Mouse (Mus musculus) CH12.LX (cell line): ENCODE measurements around the gene Stk39. TPM values are rescaled to one million over a fixed set of nuclear protein-coding genes. Genes with fewer than 3 reads are reported as not detected.

Source experiments
- DNase-seq: peaks from one replicate; pipeline ENCODE4 v3.0.0-alpha.2; 2013; ENCODE audit errors: extremely low read depth
- H3K27ac ChIP-seq: 2 replicates; pipeline ENCODE4 v1.5.1; 2012; ENCODE audit warnings: low read depth, mild to moderate bottlenecking, control low read depth, moderate library complexity; ENCODE audit not compliant: insufficient read depth
- H3K27me3 ChIP-seq: replicated peaks from 2 replicates; pipeline ENCODE3; 2012; ENCODE audit warnings: inconsistent platforms
- H3K36me3 ChIP-seq, 2 experiments: replicated peaks in 1 of 2; 2 replicates each; pipeline versions ENCODE3 to v1.6.1; 2012; ENCODE audit warnings: inconsistent platforms in 1 of 2, low read length in 1 of 2, mild to moderate bottlenecking in 1 of 2, mixed read lengths in 1 of 2, moderate library complexity in 1 of 2; ENCODE audit not compliant: control insufficient read depth in 1 of 2, insufficient read depth in 1 of 2
- H3K4me1 ChIP-seq, 2 experiments: 2 replicates each; pipeline ENCODE4 v1.6.1; 2012; ENCODE audit warnings: inconsistent platforms in 1 of 2, moderate library complexity in 1 of 2; ENCODE audit not compliant: insufficient read depth in 2 of 2, control insufficient read depth in 1 of 2
- H3K4me2 ChIP-seq: 2 replicates; pipeline ENCODE4 v1.6.1; 2012; ENCODE audit warnings: low read depth, mild to moderate bottlenecking, control low read depth; ENCODE audit not compliant: poor library complexity, insufficient read depth, severe bottlenecking
- H3K4me3 ChIP-seq, 3 experiments: fragments of 150-350 bp in 1 of 3; sonication (generic) in 1 of 3; replicated peaks in 1 of 3; 2 replicates each; pipeline versions ENCODE3 to v1.5.1; 2011 to 2012; ENCODE audit warnings: low read depth in 2 of 3, low read length in 2 of 3, mild to moderate bottlenecking in 2 of 3, moderate library complexity in 2 of 3, control low read depth in 1 of 3, improper control_type of control experiment in 1 of 3, inconsistent platforms in 1 of 3, mixed read lengths in 1 of 3; ENCODE audit not compliant: poor library complexity in 1 of 3
- H3K79me2 ChIP-seq: replicated peaks from 2 replicates; pipeline ENCODE4 v1.6.1; 2012; ENCODE audit warnings: mild to moderate bottlenecking, moderate library complexity; ENCODE audit not compliant: control insufficient read depth, poor library complexity, insufficient read depth, severe bottlenecking; ENCODE audit errors: extremely low read depth
- H3K9ac ChIP-seq: 2 replicates; pipeline ENCODE4 v1.6.1; 2012; ENCODE audit warnings: low read depth, mild to moderate bottlenecking, control low read depth, moderate library complexity; ENCODE audit not compliant: insufficient read depth
- H3K9me3 ChIP-seq: replicated peaks from 2 replicates; pipeline ENCODE3; 2012; ENCODE audit warnings: low read length, inconsistent platforms, mixed read lengths
- BHLHE40 ChIP-seq: IDR thresholded peaks from 2 replicates; pipeline ENCODE4 v1.6.1; 2011; ENCODE audit warnings: mild to moderate bottlenecking, low read depth, low read length, improper control_type of control experiment
- CHD1 ChIP-seq: IDR thresholded peaks from 2 replicates; pipeline ENCODE4 v1.6.1; 2012; ENCODE audit warnings: low read depth, low read length, improper control_type of control experiment, inconsistent platforms
- EP300 ChIP-seq: IDR thresholded peaks from 2 replicates; pipeline ENCODE4 v1.6.1; 2011; ENCODE audit warnings: low read length, improper control_type of control experiment
- ETS1 ChIP-seq: conservative IDR thresholded peaks from 2 replicates; pipeline ENCODE4 v1.6.1; 2012; ENCODE audit warnings: low read depth, mild to moderate bottlenecking, inconsistent platforms, low read length, improper control_type of control experiment, moderate library complexity
- GABPA ChIP-seq: IDR thresholded peaks from 2 replicates; pipeline ENCODE4 v1.6.1; 2012; ENCODE audit warnings: low read depth, low read length, improper control_type of control experiment, inconsistent platforms; ENCODE audit not compliant: insufficient replicate concordance
- HCFC1 ChIP-seq: IDR thresholded peaks from 2 replicates; pipeline ENCODE4 v1.6.1; 2012; ENCODE audit warnings: low read depth, mild to moderate bottlenecking, inconsistent platforms, low read length, improper control_type of control experiment
- MAX ChIP-seq: IDR thresholded peaks from 2 replicates; pipeline ENCODE4 v1.6.1; 2011; ENCODE audit warnings: low read length, improper control_type of control experiment
- MXI1 ChIP-seq: IDR thresholded peaks from 2 replicates; pipeline ENCODE4 v1.6.1; 2011; ENCODE audit warnings: mild to moderate bottlenecking, low read depth, low read length, improper control_type of control experiment
- MYC ChIP-seq: IDR thresholded peaks from 2 replicates; pipeline ENCODE4 v1.6.1; 2011; ENCODE audit warnings: low read depth, mild to moderate bottlenecking, improper control_type of control experiment, low read length
- NRF1 ChIP-seq: IDR thresholded peaks from 2 replicates; pipeline ENCODE4 v1.6.1; 2014; ENCODE audit warnings: low read depth, mild to moderate bottlenecking, inconsistent platforms, low read length, improper control_type of control experiment, moderate library complexity
- POLR2AphosphoS2 ChIP-seq: IDR thresholded peaks from 2 replicates; pipeline ENCODE4 v1.6.1; 2011; ENCODE audit warnings: low read depth, low read length, improper control_type of control experiment
- TBP ChIP-seq: conservative IDR thresholded peaks from 2 replicates; pipeline ENCODE4 v1.6.1; 2011; ENCODE audit warnings: low read depth, low read length, improper control_type of control experiment
- USF2 ChIP-seq: conservative IDR thresholded peaks from 2 replicates; pipeline ENCODE4 v1.6.1; 2011; ENCODE audit warnings: low read depth, low read length, improper control_type of control experiment
- ZC3H11A ChIP-seq: IDR thresholded peaks from 2 replicates; pipeline ENCODE4 v1.6.1; 2012; ENCODE audit warnings: low read depth, mild to moderate bottlenecking, inconsistent platforms, low read length, improper control_type of control experiment
- ZKSCAN1 ChIP-seq: IDR thresholded peaks from 2 replicates; pipeline ENCODE4 v1.6.1; 2012; ENCODE audit warnings: low read depth, inconsistent platforms, low read length, improper control_type of control experiment, borderline replicate concordance
- ZNF384 ChIP-seq: IDR thresholded peaks from 2 replicates; pipeline ENCODE4 v1.6.1; 2012; ENCODE audit warnings: low read depth, low read length, improper control_type of control experiment, inconsistent platforms
- dilution Hi-C: fragments of 300-500 bp; cut with MboI; formaldehyde crosslinking; loops from 2 replicates; pipeline ENCODE4 v1.14.3; 2020; ENCODE audit warnings: low sequenced_read_pairs; ENCODE audit not compliant: extremely low pct_unique_long_range_greater_than_20kb, extremely low pct_ligation_motif_present
- in situ Hi-C: fragments of 300-500 bp; cut with MboI; formaldehyde crosslinking; loops from 3 replicates; pipeline ENCODE4 v1.14.3; 2019; ENCODE audit warnings: low sequenced_read_pairs, low pct_ligation_motif_present, low pct_unique_long_range_greater_than_20kb, mixed read lengths
- polyA plus RNA-seq: library from polyadenylated mRNA; unstranded; fragments of >175 nt; gene quantifications from 2 replicates; pipeline ENCODE4 v1.2.1, GENCODE M21; 2012; ENCODE audit warnings: low read depth; ENCODE audit not compliant: insufficient read length
- total RNA-seq, 2 experiments: library from RNA; depleted of rRNA; stranded (reverse); fragments of 300-350 nt in 1 of 2; fragments of >200 nt in 1 of 2; gene quantifications; 2 replicates each; pipeline ENCODE4 v1.2.3; 2012 to 2014

Gene Stk39
- total and polyA plus RNA-seq, 3 experiments: not detected

DNA sequence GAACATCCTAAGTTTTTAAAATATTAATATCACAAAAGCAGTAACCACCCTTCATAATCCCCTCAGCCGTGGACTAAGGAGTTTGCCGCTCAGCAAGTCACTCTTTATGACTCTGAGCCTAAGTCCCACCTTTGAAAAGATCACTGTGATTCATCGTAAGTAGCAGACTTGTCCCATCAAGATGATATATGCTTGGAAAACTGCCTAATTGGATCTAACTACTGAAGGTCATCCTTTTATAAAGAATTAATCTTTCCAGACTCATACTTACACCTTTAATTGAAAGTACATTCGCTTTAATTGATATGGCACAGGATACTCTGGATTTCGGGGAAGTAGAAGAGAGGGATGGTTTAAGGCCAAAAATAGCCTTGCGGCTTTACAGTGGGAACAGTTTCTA, 201.2 kb downstream of the Stk39 start:
- Histone ChIP-seq H3K79me2 (no peaks in the 10 kb centered on the region), H3K36me3 (no peaks in the 10 kb centered on the region), H3K27ac (no peak overlapping the region), H3K4me2 (no peak overlapping the region), H3K9ac (no peak overlapping the region), H3K9me3 (peaks cover 63% of the 10 kb centered on the region), H3K27me3 (no peaks in the 10 kb centered on the region)
- dilution Hi-C loops: no loop called here
- TF ChIP-seq HCFC1: no peak
- no peak for TF ChIP-seq MAX
- no peak for TF ChIP-seq CHD1
- TF ChIP-seq GABPA: no peak
- TF ChIP-seq BHLHE40: no peak
- TF ChIP-seq ZC3H11A: no peak
- TF ChIP-seq MYC: no peak
- TF ChIP-seq, all 38 proteins: peak for 0
- no peak for DNase-seq
- H3K4me3 ChIP-seq: no peak overlapping the region
- no peaks in the 10 kb centered on the region for H3K4me1 ChIP-seq
- in situ Hi-C loops: no loop called here

DNA sequence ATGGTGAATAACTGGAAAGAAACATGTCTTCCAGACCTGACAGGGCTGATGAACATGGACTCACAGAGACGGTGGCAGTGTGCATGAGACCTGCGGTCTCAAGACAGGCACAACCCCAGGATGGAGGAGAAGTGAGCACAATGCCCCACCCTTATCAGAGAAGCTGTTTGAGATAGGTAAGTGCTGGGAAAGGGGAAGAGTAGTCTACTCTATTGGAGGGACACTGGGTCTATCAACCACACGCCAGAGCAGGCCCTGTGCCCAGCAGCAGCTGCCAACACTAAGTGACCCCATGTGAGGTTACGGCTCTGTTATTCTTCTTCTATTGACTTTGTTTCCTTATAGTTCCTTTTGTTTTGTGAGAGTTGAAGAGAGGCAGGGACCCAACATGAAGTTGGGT, 202.4 kb downstream of the Stk39 start:
- no peak overlapping the region for H3K4me3 ChIP-seq
- dilution Hi-C loops (no loop called here), in situ Hi-C loops (no loop called here)
- TF ChIP-seq NRF1: no peak
- TF ChIP-seq ZKSCAN1: no peak
- TF ChIP-seq POLR2AphosphoS2: no peak
- no peak for TF ChIP-seq MXI1
- no peak for TF ChIP-seq EP300
- H3K27ac ChIP-seq: no peak overlapping the region
- no peak overlapping the region for H3K4me2 ChIP-seq
- DNase-seq: no peak
- no peaks in the 10 kb centered on the region for H3K79me2 ChIP-seq
- no peaks in the 10 kb centered on the region for H3K4me1 ChIP-seq
- H3K36me3 ChIP-seq: no peaks in the 10 kb centered on the region
- no peaks in the 10 kb centered on the region for H3K27me3 ChIP-seq
- peaks cover 61% of the 10 kb centered on the region for H3K9me3 ChIP-seq
- no peak overlapping the region for H3K9ac ChIP-seq

DNA sequence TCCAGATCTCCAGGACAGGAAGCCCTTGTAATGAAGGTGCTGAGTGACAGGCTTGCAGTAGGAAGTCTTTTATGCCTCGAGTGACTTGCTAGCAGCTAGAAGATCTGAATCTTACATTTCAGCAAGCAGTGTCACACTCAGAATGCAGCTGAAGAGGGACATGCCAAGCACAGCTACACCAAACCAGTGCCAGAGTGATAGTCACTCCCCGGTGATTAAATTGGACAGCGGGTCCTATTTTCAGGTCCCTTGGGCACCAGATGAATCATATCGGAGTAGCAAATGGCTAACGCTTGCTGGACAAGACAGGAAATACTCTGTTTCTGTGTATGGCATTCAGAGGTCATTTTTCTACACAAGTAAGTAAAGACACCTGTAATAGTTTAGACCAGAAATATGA, 207.2 kb downstream of the Stk39 start:
- DNase-seq: no peak
- in situ Hi-C loops: no loop called here
- no peak overlapping the region for H3K9ac ChIP-seq
- no peak overlapping the region for H3K27ac ChIP-seq
- H3K27me3 ChIP-seq: no peaks in the 10 kb centered on the region
- H3K4me1 ChIP-seq: no peaks in the 10 kb centered on the region
- dilution Hi-C loops: no loop called here
- no peak overlapping the region for H3K4me3 ChIP-seq
- H3K79me2 ChIP-seq: no peaks in the 10 kb centered on the region
- no peak for TF ChIP-seq MXI1
- TF ChIP-seq TBP: no peak
- no peak for TF ChIP-seq NRF1
- TF ChIP-seq POLR2AphosphoS2: no peak
- TF ChIP-seq USF2: no peak
- TF ChIP-seq ZNF384: no peak
- no peak for TF ChIP-seq ZKSCAN1
- TF ChIP-seq ETS1: no peak
- peaks cover 58% of the 10 kb centered on the region for H3K9me3 ChIP-seq
- H3K4me2 ChIP-seq: no peak overlapping the region
- H3K36me3 ChIP-seq: no peaks in the 10 kb centered on the region
